Mouse (Mus musculus) intestine, postnatal 0 days (tissue): ENCODE measurements around the gene Wasf1. TPM values are rescaled to one million over a fixed set of nuclear protein-coding genes. Genes with fewer than 3 reads are reported as not detected.

Source experiments
- ATAC-seq: fragments of 200-750 bp; cut with Nextera tagmentation; 2 replicates; pipeline ENCODE4 v1.8.0; 2017; ENCODE audit warnings: mild to moderate bottlenecking, moderate TSS enrichment, moderate library complexity
- H3K27ac ChIP-seq: fragments of 300-500 bp; sonication (generic); 2 replicates; pipeline ENCODE4 v1.5.1; 2014; ENCODE audit warnings: mild to moderate bottlenecking, low read depth, low read length, moderate library complexity
- H3K27me3 ChIP-seq: fragments of 300-500 bp; sonication (generic); replicated peaks from 2 replicates; pipeline ENCODE4 v1.6.1; 2014; ENCODE audit warnings: low read length, mixed read lengths; ENCODE audit not compliant: control insufficient read depth, insufficient read depth
- H3K36me3 ChIP-seq: fragments of 300-500 bp; sonication (generic); 2 replicates; pipeline ENCODE4 v1.6.1; 2014; ENCODE audit warnings: mild to moderate bottlenecking, moderate library complexity; ENCODE audit not compliant: control insufficient read depth, insufficient read depth
- H3K4me1 ChIP-seq: fragments of 300-500 bp; sonication (generic); replicated peaks from 2 replicates; pipeline ENCODE4 v1.6.1; 2014; ENCODE audit warnings: antibody characterized with exemption, low read length, mixed read lengths; ENCODE audit not compliant: control insufficient read depth, insufficient read depth
- H3K4me2 ChIP-seq: fragments of 300-500 bp; sonication (generic); replicated peaks from 2 replicates; pipeline ENCODE4 v1.6.1; 2014; ENCODE audit warnings: low read depth, mild to moderate bottlenecking, moderate library complexity
- H3K4me3 ChIP-seq: fragments of 300-500 bp; sonication (generic); 2 replicates; pipeline ENCODE4 v1.5.1; 2014; ENCODE audit warnings: low read depth, low read length
- H3K9ac ChIP-seq: fragments of 300-500 bp; sonication (generic); 2 replicates; pipeline ENCODE4 v1.6.1; 2014; ENCODE audit warnings: mild to moderate bottlenecking, low read depth, low read length
- H3K9me3 ChIP-seq: fragments of 300-500 bp; sonication (generic); 2 replicates; pipeline ENCODE4 v1.6.1; 2016; ENCODE audit warnings: mixed run types; ENCODE audit not compliant: control insufficient read depth
- CTCF ChIP-seq: sonication (generic); IDR thresholded peaks from 2 replicates; pipeline ENCODE4 v1.5.1; 2016; ENCODE audit warnings: low read depth, mild to moderate bottlenecking, control low read depth, antibody characterized with exemption, moderate library complexity
- WGBS: fragments of 180-500 bp; shearing (Covaris S2); extraction: QIAGEN DNeasy Blood & Tissue Kit; methylation state at CpG from one replicate; pipeline ENCODE4 v1.1.7; 2014; 5-methylcytosine and 5-hydroxymethylcytosine counted together
- polyA plus RNA-seq: library from polyadenylated mRNA; unstranded; fragments of >200 nt; fragmentation: Nextera tagmentation; extraction: Ambion mirVana; gene quantifications from 2 replicates; pipeline ENCODE4 v1.2.1, GENCODE M21; 2015

The Wasf1 gene
- polyA plus RNA-seq, 1 experiment from 2014 or later, result 4.6 TPM

GRCm38 (mm10) chr10:40884279-40884806 is 1.1 kb downstream of the Wasf1 start:
- peak; percentile 72 for TF ChIP-seq CTCF
- no peak for ATAC-seq
- H3K4me3 ChIP-seq, result peak overlapping the region; percentile 67
- no peaks in the 10 kb centered on the region for H3K9me3 ChIP-seq
- WGBS, result under 1% methylated on average over 28 of the region's 40 CpGs
- peak overlapping the region; percentile 92 for H3K4me2 ChIP-seq
- H3K9ac ChIP-seq, result peak overlapping the region; percentile 41
- H3K27ac ChIP-seq, result no peak overlapping the region
- peaks cover 4% of the 10 kb centered on the region; the same call in 1 of the 2 replicates for H3K4me1 ChIP-seq
- H3K36me3 ChIP-seq, result no peaks in the 10 kb centered on the region
- H3K27me3 ChIP-seq, result no peaks in the 10 kb centered on the region

- Histone ChIP-seq H3K4me1 (peaks cover 4% of the 10 kb centered on the region; the same call in 1 of the 2 replicates), H3K9ac (no peak overlapping the region), H3K36me3 (no peaks in the 10 kb centered on the region), H3K9me3 (no peaks in the 10 kb centered on the region), H3K4me3 (no peak overlapping the region), H3K27ac (no peak overlapping the region), H3K4me2 (no peak overlapping the region), H3K27me3 (no peaks in the 10 kb centered on the region)
- ATAC-seq, result no peak
- TF ChIP-seq CTCF, result no peak
- 80% methylated on average over 7 of the region's 7 CpGs for WGBS
These were observed 2.2 kb downstream of the Wasf1 start for GRCm38 (mm10) chr10:40885432-40885831.

- WGBS, result 92% methylated on average over 2 of the region's 2 CpGs
- no peak for ATAC-seq
These were observed 4.0 kb downstream of the Wasf1 start for GRCm38 (mm10) chr10:40887316-40887715.

GRCm38 (mm10) chr10:40889146-40889545 is 5.9 kb downstream of the Wasf1 start:
- no peak overlapping the region for H3K9ac ChIP-seq
- TF ChIP-seq CTCF, result no peak
- no peak overlapping the region for H3K27ac ChIP-seq
- no peaks in the 10 kb centered on the region for H3K36me3 ChIP-seq
- no peak for ATAC-seq
- no peaks in the 10 kb centered on the region for H3K9me3 ChIP-seq
- WGBS, result 74% methylated on average over 4 of the region's 4 CpGs
- no peak overlapping the region for H3K4me2 ChIP-seq
- H3K27me3 ChIP-seq, result no peaks in the 10 kb centered on the region
- H3K4me1 ChIP-seq, result no peaks in the 10 kb centered on the region
- H3K4me3 ChIP-seq, result no peak overlapping the region

More at GRCm38 (mm10) chr10:40887316-40887715, 4.0 kb downstream of the Wasf1 start:
- no peak overlapping the region for H3K27ac ChIP-seq
- H3K4me1 ChIP-seq, result no peaks in the 10 kb centered on the region
- H3K4me2 ChIP-seq, result no peak overlapping the region
- no peak for TF ChIP-seq CTCF
- no peak overlapping the region for H3K4me3 ChIP-seq
- H3K9me3 ChIP-seq, result no peaks in the 10 kb centered on the region
- no peaks in the 10 kb centered on the region for H3K36me3 ChIP-seq
- H3K9ac ChIP-seq, result no peak overlapping the region
- no peaks in the 10 kb centered on the region for H3K27me3 ChIP-seq

GRCm38 (mm10) chr10:40895765-40896164 is 12.5 kb downstream of the Wasf1 start:
- ATAC-seq, result no peak
- Histone ChIP-seq H3K4me3 (no peak overlapping the region), H3K4me2 (no peak overlapping the region), H3K36me3 (no peaks in the 10 kb centered on the region), H3K27me3 (no peaks in the 10 kb centered on the region), H3K4me1 (no peaks in the 10 kb centered on the region), H3K27ac (no peak overlapping the region), H3K9me3 (no peaks in the 10 kb centered on the region), H3K9ac (no peak overlapping the region)
- WGBS, result 95% methylated on average over 12 of the region's 12 CpGs
- TF ChIP-seq CTCF, result no peak

GRCm38 (mm10) chr10:40896656-40897055 is 13.4 kb downstream of the Wasf1 start:
- no peak for TF ChIP-seq CTCF
- H3K4me2 ChIP-seq, result no peak overlapping the region
- H3K4me1 ChIP-seq, result no peaks in the 10 kb centered on the region
- ATAC-seq, result no peak
- no peak overlapping the region for H3K27ac ChIP-seq
- H3K9ac ChIP-seq, result no peak overlapping the region
- H3K27me3 ChIP-seq, result no peaks in the 10 kb centered on the region
- H3K9me3 ChIP-seq, result no peaks in the 10 kb centered on the region
- H3K4me3 ChIP-seq, result no peak overlapping the region
- H3K36me3 ChIP-seq, result no peaks in the 10 kb centered on the region
- 69% methylated on average over 5 of the region's 5 CpGs for WGBS

- WGBS, result 67% methylated on average over 4 of the region's 4 CpGs
- Histone ChIP-seq H3K36me3 (no peaks in the 10 kb centered on the region), H3K27ac (no peak overlapping the region), H3K27me3 (no peaks in the 10 kb centered on the region), H3K9me3 (no peaks in the 10 kb centered on the region), H3K4me3 (no peak overlapping the region), H3K4me1 (no peaks in the 10 kb centered on the region), H3K9ac (no peak overlapping the region), H3K4me2 (no peak overlapping the region)
- no peak for TF ChIP-seq CTCF
- ATAC-seq, result no peak
These were observed 18.5 kb downstream of the Wasf1 start for GRCm38 (mm10) chr10:40901786-40902185.
